Mouse (Mus musculus): ENCODE results near the gene Treml4. TPM values are rescaled to one million over a fixed set of nuclear protein-coding genes. Genes with fewer than 3 reads are reported as not detected.

The Treml4 gene
- 4.6 TPM for total RNA-seq (2023)

DNA sequence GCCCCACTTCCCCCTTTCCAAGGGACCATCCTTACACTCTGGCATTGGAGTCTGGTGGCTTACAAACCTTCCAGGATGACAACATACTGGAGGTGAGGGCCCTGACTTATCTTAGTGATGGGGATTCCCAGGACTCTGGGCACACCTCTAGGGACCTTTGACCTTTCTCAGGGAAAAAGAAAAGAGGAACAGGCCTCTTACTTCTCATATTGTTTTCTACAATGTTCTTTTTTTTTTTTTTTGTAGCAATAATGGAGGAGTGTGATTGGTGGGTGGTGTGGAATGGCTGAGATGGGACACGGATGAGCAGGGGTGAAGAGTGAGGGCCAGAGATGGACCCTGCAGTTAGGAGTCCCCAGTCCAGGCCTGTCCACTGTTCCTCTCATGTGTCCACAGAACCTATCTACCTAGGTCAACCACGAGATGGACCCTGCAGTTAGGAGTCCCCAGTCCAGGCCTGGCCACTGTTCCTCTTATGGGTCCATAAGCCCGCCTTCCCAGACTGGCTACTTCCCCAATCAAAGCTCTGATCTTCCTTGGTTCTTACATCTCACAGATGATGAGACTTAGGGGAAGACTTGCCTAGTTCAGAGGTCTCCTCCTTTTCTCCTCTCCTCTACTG lies at the start of gene Treml4:
TSS of gene Treml4 (plus strand) at position 555 of the 622 bp plus-strand sequence.

GRCm38 (mm10) chr17:48232518-48232917 lies 31.6 kb upstream of the Treml4 start, which contains the start of gene Trem1:
Gene Trem1, plus strand, starts transcription at chr17:48232768.

GRCm38 (mm10) chr17:48247221-48247928 lies 16.7 kb upstream of the Treml4 start, which contains the start of gene Trem3:
Gene Trem3, plus strand, starts transcription at chr17:48247777.

DNA sequence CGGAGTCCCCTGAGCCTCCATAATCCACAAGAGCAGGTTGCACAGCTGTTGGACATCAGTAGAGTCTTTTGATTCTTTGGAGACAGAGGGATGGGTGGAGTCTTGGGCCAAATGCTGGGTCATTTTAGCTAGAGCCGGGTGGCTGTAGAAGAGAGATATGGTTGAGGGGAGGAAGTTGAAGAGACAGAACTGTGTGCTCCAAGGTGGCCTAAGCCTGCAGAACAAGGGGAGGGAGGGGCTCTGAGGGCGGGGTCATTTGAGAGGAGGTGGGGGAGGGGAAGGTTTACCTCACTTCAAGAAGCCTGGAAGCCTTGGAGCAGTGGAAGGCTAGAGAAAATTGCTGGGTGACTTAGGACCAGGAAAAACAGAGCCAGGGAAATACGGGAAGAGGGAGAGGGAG lies 35.1 kb downstream of the Treml4 start, which contains the start of gene Treml2:
TSS of gene Treml2 (plus strand) at position 296 of the 400 bp plus-strand sequence.

GRCm38 (mm10) chr17:48315905-48316579 lies 51.9 kb downstream of the Treml4 start, which contains the start of gene B430306N03Rik:
Gene B430306N03Rik, plus strand, starts transcription at chr17:48316141.

Other genes starting within 250 kb of the Treml4 start
- gene 1700122O11Rik, start 226.0 kb upstream of the Treml4 start, total RNA-seq (2023): not detected
- gene 1700067P10Rik, start 175.0 kb upstream of the Treml4 start, total RNA-seq (2023): not detected
- gene 9830107B12Rik, start 118.0 kb upstream of the Treml4 start, total RNA-seq (2023): not detected
- not detected for gene A530064D06Rik, start 97.0 kb upstream of the Treml4 start, total RNA-seq (2023)
- 1.3 TPM for gene Trem1, start 31.5 kb upstream of the Treml4 start, total RNA-seq (2023)
- not detected for gene Trem3, start 16.5 kb upstream of the Treml4 start, total RNA-seq (2023)
- 98.5 TPM for gene Treml2, start 35.2 kb downstream of the Treml4 start, total RNA-seq (2023)
- gene B430306N03Rik, start 51.8 kb downstream of the Treml4 start, total RNA-seq (2023): 5.4 TPM
- not detected for gene Trem2, start 82.1 kb downstream of the Treml4 start, total RNA-seq (2023)
- not detected for gene Treml1, start 95.6 kb downstream of the Treml4 start, total RNA-seq (2023)
- 74.7 TPM for gene Nfya, start 145.6 kb downstream of the Treml4 start, total RNA-seq (2023)
- 25.7 TPM for gene Oard1, start 145.7 kb downstream of the Treml4 start, total RNA-seq (2023)
- 2.0 TPM for gene Apobec2, start 168.6 kb downstream of the Treml4 start, total RNA-seq (2023)
- gene Tspo2, start 187.2 kb downstream of the Treml4 start, total RNA-seq (2023): not detected
- 12.2 TPM for gene Unc5cl, start 190.6 kb downstream of the Treml4 start, total RNA-seq (2023)